Comparison of ENCODE assay signal across 8 mouse cellular contexts in the genomic region with DNA sequence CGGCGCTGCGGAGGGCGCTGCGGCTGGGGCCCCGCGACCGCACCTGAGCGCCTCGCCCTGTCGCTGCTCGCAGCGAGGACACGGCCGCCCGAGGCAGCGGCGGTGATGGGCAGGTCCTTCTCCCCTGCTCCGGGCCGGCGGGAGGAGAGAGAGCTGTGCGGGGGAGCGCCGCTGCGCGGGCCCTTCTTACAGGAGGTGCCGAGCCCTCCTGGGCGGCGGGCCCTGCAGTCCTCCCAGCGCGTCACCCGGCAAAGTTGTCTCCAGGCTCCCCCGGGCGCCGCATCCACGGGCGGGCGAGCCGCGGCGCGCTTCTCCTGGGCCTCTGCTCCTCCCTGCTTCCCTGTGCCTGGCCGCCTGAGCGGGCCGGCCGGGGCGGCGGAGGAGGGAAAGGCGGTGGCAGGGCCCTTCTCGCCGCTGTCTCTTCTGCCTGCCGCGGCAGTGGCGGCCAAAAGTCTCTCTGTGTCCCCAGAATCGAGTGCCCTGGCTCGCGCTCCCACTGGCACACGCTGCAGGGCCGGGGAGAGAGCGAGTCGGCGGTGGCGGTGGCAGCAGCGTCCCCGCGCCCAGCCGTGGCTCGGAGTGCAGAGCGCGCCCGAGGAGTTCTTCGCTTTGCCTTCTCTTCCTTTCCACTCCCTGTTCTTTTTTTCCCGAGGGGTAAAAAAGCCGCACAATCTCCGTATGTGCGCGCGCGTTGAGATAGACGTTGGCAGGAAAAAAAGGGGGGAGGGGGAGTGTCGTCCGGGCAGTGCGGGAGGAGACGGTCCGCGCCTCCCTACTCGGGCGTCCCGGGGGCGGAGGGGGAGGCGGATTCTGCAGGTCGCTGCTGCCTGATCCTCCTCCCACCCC. TPM values are rescaled to one million over a fixed set of nuclear protein-coding genes. Genes with fewer than 3 reads are reported as not detected.
DNase-seq lines count a peak whose midpoint lies in the region; ATAC-seq and TF ChIP-seq lines count a peak whose summit lies in the region.

Gene Inhbb (minus strand): TSS at position 673 of the 846 bp plus-strand sequence.

- no peaks in the 10 kb centered on the region for H3K79me2 ChIP-seq in myocyte (ENCODE audit: control insufficient read depth, insufficient read depth)

- H3K9me3 ChIP-seq in erythroblast, embryonic 14.5 days (ENCODE audit: control insufficient read depth, low read length): no peaks in the 10 kb centered on the region
- H3K9me3 ChIP-seq in forebrain, embryonic 13.5 days (replicated peaks): no peaks in the 10 kb centered on the region
- no peaks in the 10 kb centered on the region for H3K9me3 ChIP-seq in hindbrain, embryonic 12.5 days (replicated peaks)
- H3K9me3 ChIP-seq in limb, embryonic 14.5 days (ENCODE audit: control insufficient read depth, low read length): no peaks in the 10 kb centered on the region

- no peak for TF ChIP-seq POLR2A in bone marrow macrophage, adult 2 months (IDR thresholded peaks at IDR 0.05; ENCODE audit: borderline replicate concordance, low read depth, low read length)
- no peak for TF ChIP-seq POLR2A in limb, embryonic 14.5 days (IDR thresholded peaks at IDR 0.05; ENCODE audit: borderline replicate concordance, extremely low read depth, insufficient read depth, insufficient read length)
- peak; percentile 21 for TF ChIP-seq POLR2A in myocyte (IDR thresholded peaks at IDR 0.05; ENCODE audit: insufficient read length, low read depth)

- H3ac ChIP-seq in myocyte (ENCODE audit: control insufficient read depth, insufficient read length): peak within 1 kb of the TSS; percentile 58

- peaks cover 78% of the 10 kb centered on the region for H3K27me3 ChIP-seq in erythroblast, embryonic 14.5 days (ENCODE audit: control insufficient read depth)
- H3K27me3 ChIP-seq in forebrain, embryonic 13.5 days: peaks cover 73% of the 10 kb centered on the region
- H3K27me3 ChIP-seq in hindbrain, embryonic 12.5 days: peaks cover 81% of the 10 kb centered on the region
- peaks cover 65% of the 10 kb centered on the region for H3K27me3 ChIP-seq in limb, embryonic 14.5 days (ENCODE audit: control insufficient read depth, insufficient read depth, low read length)
- peaks cover 7% of the 10 kb centered on the region for H3K27me3 ChIP-seq in myocyte (ENCODE audit: control insufficient read depth, insufficient read depth, insufficient read length)

- peak within 1 kb of the TSS; percentile 89 for H3K9ac ChIP-seq in forebrain, embryonic 13.5 days
- H3K9ac ChIP-seq in hindbrain, embryonic 12.5 days: peak within 1 kb of the TSS; percentile 75
- peak within 1 kb of the TSS; percentile 58 for H3K9ac ChIP-seq in limb, embryonic 14.5 days (ENCODE audit: low read depth, low read length, severe bottlenecking)

- no peak within 1 kb of the TSS for H3K27ac ChIP-seq in bone marrow macrophage, adult 2 months (ENCODE audit: insufficient read depth, low read depth, low read length)
- peak within 1 kb of the TSS; percentile 82 for H3K27ac ChIP-seq in forebrain, embryonic 13.5 days
- H3K27ac ChIP-seq in hindbrain, embryonic 12.5 days: 0 out of 2 replicates have a peak within 1 kb of the TSS, but pooled peaks have one; percentile 17
- no peak within 1 kb of the TSS for H3K27ac ChIP-seq in limb, embryonic 14.5 days (replicated peaks; ENCODE audit: low read depth, low read length)

- peak within 1 kb of the TSS; percentile 38 for H3K4me3 ChIP-seq in erythroblast, embryonic 14.5 days (replicated peaks)
- peak within 1 kb of the TSS; percentile 51 for H3K4me3 ChIP-seq in bone marrow macrophage, adult 2 months (ENCODE audit: insufficient read depth, low read length)
- H3K4me3 ChIP-seq in forebrain, embryonic 13.5 days: peak within 1 kb of the TSS; percentile 74
- H3K4me3 ChIP-seq in hindbrain, embryonic 12.5 days: peak within 1 kb of the TSS; percentile 67
- H3K4me3 ChIP-seq in limb, embryonic 14.5 days (replicated peaks; ENCODE audit: low read length): peak within 1 kb of the TSS; percentile 66
- peak within 1 kb of the TSS; percentile 20 for H3K4me3 ChIP-seq in myocyte

- no peak for TF ChIP-seq CTCF in bone marrow macrophage, adult 2 months (IDR thresholded peaks at IDR 0.05; ENCODE audit: low read depth, low read length)

- no peak for ATAC-seq in erythroblast, adult 5-6 weeks (replicated peaks; ENCODE audit: low FRiP score, poor library complexity, severe bottlenecking)
- peak; percentile 31 for ATAC-seq in forebrain, embryonic 13.5 days
- ATAC-seq in hindbrain, embryonic 12.5 days (ENCODE audit: low FRiP score): peak; percentile 36
- peak; percentile 12; the same call in 1 of the 2 replicates for ATAC-seq in limb, embryonic 14.5 days (ENCODE audit: low FRiP score, low read depth)

- peak within 1 kb of the TSS; percentile 96 for H3K4me2 ChIP-seq in forebrain, embryonic 13.5 days
- H3K4me2 ChIP-seq in hindbrain, embryonic 12.5 days (replicated peaks): peak within 1 kb of the TSS; percentile 99
- H3K4me2 ChIP-seq in limb, embryonic 14.5 days (replicated peaks; ENCODE audit: low read depth, low read length, severe bottlenecking): peak within 1 kb of the TSS; percentile 88
- peak within 1 kb of the TSS; percentile 66 for H3K4me2 ChIP-seq in myocyte (ENCODE audit: low read depth)

- WGBS in forebrain, embryonic 13.5 days: under 1% methylated on average over 87 of the region's 92 CpGs
- under 1% methylated on average over 79 of the region's 92 CpGs for WGBS in hindbrain, embryonic 12.5 days
- under 1% methylated on average over 47 of the region's 92 CpGs for WGBS in limb, embryonic 14.5 days

- no peak for DNase-seq in limb, embryonic 14.5 days (ENCODE audit: low spot score)
- peak; percentile 32 for DNase-seq in yolk sac, embryonic 10.5 days (ENCODE audit: low spot score)

- H3K4me1 ChIP-seq in erythroblast, embryonic 14.5 days (ENCODE audit: control insufficient read depth): no peaks in the 10 kb centered on the region; the same call in 1 of the 2 replicates
- no peaks in the 10 kb centered on the region for H3K4me1 ChIP-seq in bone marrow macrophage, adult 2 months (ENCODE audit: control insufficient read depth, insufficient read depth, low read length)
- peaks cover 51% of the 10 kb centered on the region for H3K4me1 ChIP-seq in forebrain, embryonic 13.5 days
- peaks cover 43% of the 10 kb centered on the region for H3K4me1 ChIP-seq in hindbrain, embryonic 12.5 days
- H3K4me1 ChIP-seq in limb, embryonic 14.5 days (ENCODE audit: control insufficient read depth, insufficient read depth, low read length): peaks cover 15% of the 10 kb centered on the region; the same call in 1 of the 2 replicates

- H3K36me3 ChIP-seq in erythroblast, embryonic 14.5 days (ENCODE audit: control insufficient read depth): no peaks in the 10 kb centered on the region
- H3K36me3 ChIP-seq in forebrain, embryonic 13.5 days (ENCODE audit: poor library complexity, severe bottlenecking): peaks cover 9% of the 10 kb centered on the region
- H3K36me3 ChIP-seq in hindbrain, embryonic 12.5 days: no peaks in the 10 kb centered on the region
- H3K36me3 ChIP-seq in limb, embryonic 14.5 days (ENCODE audit: control insufficient read depth, insufficient read depth, low read length): no peaks in the 10 kb centered on the region
- H3K36me3 ChIP-seq in myocyte (ENCODE audit: control insufficient read depth, insufficient read depth): no peaks in the 10 kb centered on the region

TF ChIP-seq in myocyte, 11 proteins besides CTCF, POLR2A, EP300 and RAD21:
- TF ChIP-seq MYOD1 (IDR thresholded peaks at IDR 0.05; ENCODE audit: control insufficient read depth in 1 of 3, insufficient read length in 2 of 3, low read depth in 2 of 3) (no peak), MAX (IDR thresholded peaks at IDR 0.05; ENCODE audit: low read depth) (no peak), CEBPB (IDR thresholded peaks at IDR 0.05; ENCODE audit: insufficient read depth, poor library complexity, severe bottlenecking) (no peak), REST (IDR thresholded peaks at IDR 0.05; ENCODE audit: insufficient read depth, insufficient read length) (no peak), MYOG (IDR thresholded peaks at IDR 0.05; ENCODE audit: control insufficient read depth in 1 of 3, insufficient read depth in 1 of 3, insufficient read length in 2 of 3, low read depth in 2 of 3) (no peak), POLR2AphosphoS2 (IDR thresholded peaks at IDR 0.05; ENCODE audit: insufficient read length, low read depth) (no peak), TCF12 (IDR thresholded peaks at IDR 0.05; ENCODE audit: insufficient read depth, poor library complexity, severe bottlenecking) (no peak), E2F4 (IDR thresholded peaks at IDR 0.05; ENCODE audit: insufficient read depth) (no peak), SRF (IDR thresholded peaks at IDR 0.05; ENCODE audit: control insufficient read depth, insufficient read length, low read depth) (no peak), TCF3 (IDR thresholded peaks at IDR 0.05; ENCODE audit: insufficient read length, low read depth) (no peak), USF1 (IDR thresholded peaks at IDR 0.05; ENCODE audit: low read depth) (no peak)
TF ChIP-seq in myocyte: peak in this region for 0.

RNA-seq across cellular contexts. Expression of gene Inhbb, which starts in this region (rescaled TPM):
- 0.01 TPM in 1 of 2 replicates, not detected in the other for polyA plus RNA-seq in erythroblast, embryonic 14.5 days (2012)
- not detected in 2 replicates for total RNA-seq in erythroblast, adult 5-6 weeks (2015; ENCODE audit: low replicate concordance)
- not detected in 2 replicates for total RNA-seq in erythroblast, adult 5-6 weeks (2017; ENCODE audit: low replicate concordance)
- 0.19 and 0.51 TPM in 2 replicates for polyA plus RNA-seq in bone marrow macrophage, adult 2 months (2012; ENCODE audit: insufficient read depth, insufficient read length, missing spikeins)
- polyA plus RNA-seq in forebrain, embryonic 13.5 days (2015; fragmentation: Nextera tagmentation; extraction: Ambion mirVana): 4.1 and 4.6 TPM in 2 replicates
- polyA plus RNA-seq in hindbrain, embryonic 12.5 days (2016; fragmentation: Nextera tagmentation; extraction: Ambion mirVana): 2.1 TPM in 2 replicates
- polyA plus RNA-seq in limb, embryonic 14.5 days (2012; rRNA removed): 2.8 and 2.9 TPM in 2 replicates
- polyA plus RNA-seq in limb, embryonic 14.5 days (2014; fragmentation: Nextera tagmentation; extraction: Ambion mirVana): 1.5 and 1.6 TPM in 2 replicates
- polyA plus RNA-seq in myocyte (2012; fragmentation: generic; extraction: Trizol): 8.3 TPM

Comparison
In these comparisons a context has a peak if more than half of its experiments do, and no peak if none do; other contexts are left out.
1. H3K4me3 ChIP-seq: peak in every context shown above with its lines; median percentile 74 in forebrain, embryonic 13.5 days; 67 in hindbrain, embryonic 12.5 days; 66 in limb, embryonic 14.5 days; 51 in bone marrow macrophage, adult 2 months; 38 in erythroblast, embryonic 14.5 days; 20 in myocyte.
2. H3K27ac ChIP-seq: peak in forebrain, embryonic 13.5 days (single experiment) and hindbrain, embryonic 12.5 days (single experiment); none in bone marrow macrophage, adult 2 months (single experiment) and limb, embryonic 14.5 days (single experiment).
3. Peak in every context shown above with its lines, with median percentiles within 50 percentile points of each other: H3K4me2 ChIP-seq and H3K9ac ChIP-seq.